Mouse (Mus musculus): ENCODE data around the gene Olfr48. TPM values are rescaled to one million over a fixed set of nuclear protein-coding genes. Genes with fewer than 3 reads are reported as not detected.

The Olfr48 gene
- total RNA-seq (2021): not detected
- not detected in 2 replicates for polyA plus RNA-seq (2012; rRNA removed)
- long read RNA-seq: 0 reads

DNA sequence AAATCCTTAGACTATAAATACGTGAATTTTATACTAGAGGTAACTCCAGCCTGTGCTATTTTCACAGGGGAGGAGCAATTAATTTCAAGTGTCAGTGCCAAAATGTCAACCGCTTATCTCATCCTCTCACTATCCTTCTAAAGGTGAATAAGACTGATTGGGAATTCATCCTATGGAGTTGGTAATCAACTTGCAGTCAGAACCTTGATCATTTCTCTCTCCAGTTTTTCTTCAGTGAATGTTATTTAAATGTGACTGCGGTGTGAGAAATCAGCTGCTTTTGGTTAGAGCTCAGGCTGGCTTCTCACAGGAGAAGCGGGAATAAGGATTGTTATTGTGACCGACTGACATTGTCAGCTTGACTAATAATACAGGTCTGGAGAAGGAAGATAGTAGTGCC is at the start of gene Olfr48:
Olfr48 (minus strand) TSS at position 101 of the 400 bp plus-strand sequence.
- Histone ChIP-seq H3K36me3 (ENCODE audit: control insufficient read depth, insufficient read depth, low read length) (no peaks in the 10 kb centered on the region), H3K27ac (no peak within 1 kb of the TSS), H3K4me1 (ENCODE audit: control insufficient read depth, insufficient read depth, low read length) (no peaks in the 10 kb centered on the region), H3K79me2 (replicated peaks; ENCODE audit: control insufficient read depth, insufficient read depth, low read length) (no peaks in the 10 kb centered on the region), H3K9ac (ENCODE audit: low read depth, low read length) (no peak within 1 kb of the TSS), H3K27me3 (ENCODE audit: control insufficient read depth, insufficient read depth, low read length) (no peaks in the 10 kb centered on the region), H3K4me3 (no peak within 1 kb of the TSS)
- TF ChIP-seq POLR2A (IDR thresholded peaks at IDR 0.05; ENCODE audit: insufficient read depth, low read depth, low read length) (no peak), CTCF (IDR thresholded peaks at IDR 0.05) (no peak), EP300 (IDR thresholded peaks at IDR 0.05; ENCODE audit: insufficient read depth, low read depth, low read length) (no peak)
- DNase-seq: no peak
- WGBS: 78% methylated on average over 5 of the region's 5 CpGs
- intact Hi-C loops (cut with DNase I): no loop called here

GRCm38 (mm10) chr2:89878137-89878536 is 30.1 kb upstream of the Olfr48 start, which contains the start of gene Olfr1257:
Gene Olfr1257 (plus strand): TSS chr2:89878437.
- intact Hi-C loops (cut with DNase I): no loop called here
- no peak for DNase-seq
- Histone ChIP-seq H3K79me2 (replicated peaks; ENCODE audit: control insufficient read depth, insufficient read depth, low read length) (no peaks in the 10 kb centered on the region), H3K36me3 (ENCODE audit: control insufficient read depth, insufficient read depth, low read length) (no peaks in the 10 kb centered on the region), H3K4me3 (no peak within 1 kb of the TSS), H3K27me3 (ENCODE audit: control insufficient read depth, insufficient read depth, low read length) (no peaks in the 10 kb centered on the region), H3K27ac (no peak within 1 kb of the TSS), H3K9ac (ENCODE audit: low read depth, low read length) (no peak within 1 kb of the TSS), H3K4me1 (ENCODE audit: control insufficient read depth, insufficient read depth, low read length) (no peaks in the 10 kb centered on the region)
- TF ChIP-seq CTCF (IDR thresholded peaks at IDR 0.05) (no peak), POLR2A (IDR thresholded peaks at IDR 0.05; ENCODE audit: insufficient read depth, low read depth, low read length) (no peak), EP300 (IDR thresholded peaks at IDR 0.05; ENCODE audit: insufficient read depth, low read depth, low read length) (no peak)
- WGBS: 71% methylated on average over 1 of the region's 1 CpGs

DNA sequence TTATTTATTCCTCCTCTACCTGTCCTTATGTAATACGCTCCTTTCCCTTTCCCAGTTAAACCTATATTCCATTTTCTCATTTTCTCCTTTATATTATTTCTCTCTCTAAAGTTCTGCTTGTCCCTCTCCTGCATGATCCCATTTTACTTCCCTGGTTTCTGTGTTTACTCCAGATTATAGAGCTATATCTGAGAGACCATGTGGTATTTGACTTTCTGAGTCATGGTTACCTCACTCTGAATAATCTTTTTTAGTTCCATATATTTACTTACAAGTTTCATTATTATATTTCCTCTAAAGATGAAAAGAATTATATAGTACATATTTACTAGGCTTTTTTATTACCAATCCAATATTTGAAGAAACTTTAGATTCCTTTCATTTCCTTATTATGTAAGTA is 1.2 kb upstream of the Olfr48 start:
- TF ChIP-seq CTCF (IDR thresholded peaks at IDR 0.05) (no peak), POLR2A (IDR thresholded peaks at IDR 0.05; ENCODE audit: insufficient read depth, low read depth, low read length) (no peak), EP300 (IDR thresholded peaks at IDR 0.05; ENCODE audit: insufficient read depth, low read depth, low read length) (no peak)
- H3K27ac ChIP-seq: no peak overlapping the region

DNA sequence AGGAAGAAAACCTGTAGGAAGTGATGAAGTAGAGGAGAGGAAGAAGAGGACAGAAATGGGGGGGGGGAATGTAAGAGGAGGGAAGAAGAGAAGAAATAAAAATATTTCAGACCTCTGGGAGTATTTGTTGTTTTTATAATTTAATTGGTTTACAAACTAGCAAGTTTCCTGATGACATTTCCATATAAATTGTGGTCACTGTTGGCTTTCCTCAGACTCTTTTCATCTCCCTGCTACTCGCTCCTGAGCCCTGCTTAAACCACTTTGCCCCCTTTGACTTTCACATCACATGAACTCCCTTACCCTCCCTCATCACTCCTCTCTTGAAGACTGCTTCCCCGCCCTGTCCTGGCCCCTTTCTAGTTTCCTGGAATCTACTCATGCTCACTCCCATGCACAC is 6.5 kb downstream of the Olfr48 start, which contains the start of gene Olfr1256:
Olfr1256 (minus strand) TSS at position 101 of the 400 bp plus-strand sequence.
- intact Hi-C loops (cut with DNase I): no loop called here
- 34% methylated on average over 2 of the region's 2 CpGs for WGBS
- no peak within 1 kb of the TSS for H3K4me3 ChIP-seq
- DNase-seq: no peak
- H3K27me3 ChIP-seq (ENCODE audit: control insufficient read depth, insufficient read depth, low read length): no peaks in the 10 kb centered on the region
- H3K36me3 ChIP-seq (ENCODE audit: control insufficient read depth, insufficient read depth, low read length): no peaks in the 10 kb centered on the region
- no peak for TF ChIP-seq POLR2A (IDR thresholded peaks at IDR 0.05; ENCODE audit: insufficient read depth, low read depth, low read length)
- no peak for TF ChIP-seq EP300 (IDR thresholded peaks at IDR 0.05; ENCODE audit: insufficient read depth, low read depth, low read length)
- no peak for TF ChIP-seq CTCF (IDR thresholded peaks at IDR 0.05)
- no peaks in the 10 kb centered on the region for H3K79me2 ChIP-seq (replicated peaks; ENCODE audit: control insufficient read depth, insufficient read depth, low read length)
- no peak within 1 kb of the TSS for H3K9ac ChIP-seq (ENCODE audit: low read depth, low read length)
- H3K4me1 ChIP-seq (ENCODE audit: control insufficient read depth, insufficient read depth, low read length): no peaks in the 10 kb centered on the region
- no peak within 1 kb of the TSS for H3K27ac ChIP-seq

More for the DNA sequence above, 1.2 kb upstream of the Olfr48 start:
- no peak overlapping the region for H3K9ac ChIP-seq (ENCODE audit: low read depth, low read length)
- no peak for DNase-seq
- H3K27me3 ChIP-seq (ENCODE audit: control insufficient read depth, insufficient read depth, low read length): no peaks in the 10 kb centered on the region
- no peaks in the 10 kb centered on the region for H3K4me1 ChIP-seq (ENCODE audit: control insufficient read depth, insufficient read depth, low read length)
- intact Hi-C loops (cut with DNase I): no loop called here
- H3K4me3 ChIP-seq: no peak overlapping the region
- WGBS: 75% methylated on average over 1 of the region's 1 CpGs
- H3K79me2 ChIP-seq (replicated peaks; ENCODE audit: control insufficient read depth, insufficient read depth, low read length): no peaks in the 10 kb centered on the region
- no peaks in the 10 kb centered on the region for H3K36me3 ChIP-seq (ENCODE audit: control insufficient read depth, insufficient read depth, low read length)

DNA sequence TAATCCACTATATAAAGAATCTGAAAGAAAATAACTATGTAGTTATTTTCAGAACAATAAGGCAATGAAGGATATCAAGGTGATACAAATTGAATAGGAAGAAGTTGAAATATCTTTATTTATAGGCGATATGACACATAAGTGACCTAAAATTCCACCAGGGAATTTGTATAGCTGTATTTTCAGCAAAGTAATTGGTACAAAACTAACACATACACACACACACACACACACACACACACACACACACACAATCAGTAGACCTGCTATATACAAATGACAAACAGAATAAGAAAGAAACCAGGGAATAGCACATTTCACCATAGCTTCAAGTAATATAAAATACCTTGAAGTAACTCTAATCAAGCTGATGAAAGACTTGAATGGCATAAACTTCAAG is 27.8 kb downstream of the Olfr48 start:
- Histone ChIP-seq H3K27ac (no peak overlapping the region), H3K36me3 (ENCODE audit: control insufficient read depth, insufficient read depth, low read length) (no peaks in the 10 kb centered on the region), H3K79me2 (replicated peaks; ENCODE audit: control insufficient read depth, insufficient read depth, low read length) (no peaks in the 10 kb centered on the region), H3K27me3 (ENCODE audit: control insufficient read depth, insufficient read depth, low read length) (no peaks in the 10 kb centered on the region), H3K4me1 (ENCODE audit: control insufficient read depth, insufficient read depth, low read length) (no peaks in the 10 kb centered on the region), H3K4me3 (no peak overlapping the region), H3K9ac (ENCODE audit: low read depth, low read length) (no peak overlapping the region)
- WGBS: 59% methylated on average over 1 of the region's 1 CpGs
- no peak for TF ChIP-seq POLR2A (IDR thresholded peaks at IDR 0.05; ENCODE audit: insufficient read depth, low read depth, low read length)
- TF ChIP-seq EP300 (IDR thresholded peaks at IDR 0.05; ENCODE audit: insufficient read depth, low read depth, low read length): no peak
- TF ChIP-seq CTCF (IDR thresholded peaks at IDR 0.05): no peak
- DNase-seq: no peak
- intact Hi-C loops (cut with DNase I): no loop called here

- Histone ChIP-seq H3K4me3 (no peak within 1 kb of the TSS), H3K36me3 (ENCODE audit: control insufficient read depth, insufficient read depth, low read length) (no peaks in the 10 kb centered on the region), H3K79me2 (replicated peaks; ENCODE audit: control insufficient read depth, insufficient read depth, low read length) (no peaks in the 10 kb centered on the region), H3K27ac (no peak within 1 kb of the TSS), H3K27me3 (ENCODE audit: control insufficient read depth, insufficient read depth, low read length) (no peaks in the 10 kb centered on the region), H3K4me1 (ENCODE audit: control insufficient read depth, insufficient read depth, low read length) (no peaks in the 10 kb centered on the region), H3K9ac (ENCODE audit: low read depth, low read length) (no peak within 1 kb of the TSS)
- WGBS: 56% methylated on average over 3 of the region's 3 CpGs
- no peak for DNase-seq
- TF ChIP-seq EP300 (IDR thresholded peaks at IDR 0.05; ENCODE audit: insufficient read depth, low read depth, low read length) (no peak), POLR2A (IDR thresholded peaks at IDR 0.05; ENCODE audit: insufficient read depth, low read depth, low read length) (no peak), CTCF (IDR thresholded peaks at IDR 0.05) (no peak)
- intact Hi-C loops (cut with DNase I): no loop called here
Measured at GRCm38 (mm10) chr2:89811751-89812150, 36.3 kb downstream of the Olfr48 start, which contains the start of gene Olfr1255. Gene Olfr1255 (plus strand): TSS chr2:89812051.

Data from heart, adult 2 months (tissue).